Mouse (Mus musculus) bone marrow, adult 2 months (tissue): Measurements from ENCODE around the gene Tmem234. TPM values are rescaled to one million over a fixed set of nuclear protein-coding genes. Genes with fewer than 3 reads are reported as not detected.

Experiments
- H3K27ac ChIP-seq: fragments of 200-500 bp; 2 replicates; pipeline ENCODE4 v1.5.1; 2012; ENCODE audit warnings: low read depth, mild to moderate bottlenecking, control low read depth, inconsistent platforms, low read length; ENCODE audit not compliant: control insufficient read depth, poor library complexity, insufficient read depth
- H3K4me1 ChIP-seq: fragments of 200-500 bp; 2 replicates; pipeline ENCODE4 v1.6.1; 2011; ENCODE audit warnings: low read length; ENCODE audit not compliant: control insufficient read depth, insufficient read depth
- H3K4me3 ChIP-seq: fragments of 200-500 bp; replicated peaks from 2 replicates; pipeline ENCODE3; 2011; ENCODE audit warnings: mild to moderate bottlenecking, low read depth, low read length, control low read depth; ENCODE audit not compliant: control insufficient read depth
- CTCF ChIP-seq: fragments of 200-500 bp; IDR thresholded peaks from 2 replicates; pipeline ENCODE4 v1.5.1; 2011; ENCODE audit warnings: low read length, control low read depth; ENCODE audit not compliant: control insufficient read depth, insufficient read depth
- POLR2A ChIP-seq: fragments of 200-500 bp; IDR thresholded peaks from 2 replicates; pipeline ENCODE4 v1.6.1; 2011; ENCODE audit warnings: low read depth, mild to moderate bottlenecking, control low read depth, low read length, borderline replicate concordance; ENCODE audit not compliant: control insufficient read depth
- WGBS: fragments of 180-500 bp; shearing (Covaris S2); methylation state at CpG from one replicate; pipeline ENCODE4 v1.1.7; 2018; 5-methylcytosine and 5-hydroxymethylcytosine counted together
- polyA plus RNA-seq: library from polyadenylated mRNA; stranded (reverse); fragments of >200 nt; gene quantifications from 2 replicates; pipeline ENCODE4 v1.2.4, GENCODE M21; 2011; ENCODE audit warnings: low replicate concordance; ENCODE audit not compliant: missing spikeins, insufficient read depth, insufficient read length

Tmem234 gene
- polyA plus RNA-seq, 1 experiment, result 118 TPM

GRCm38 (mm10) chr4:129586943-129587342 lies 13.5 kb upstream of the Tmem234 start:
- Histone ChIP-seq H3K27ac (no peak overlapping the region), H3K4me1 (peaks cover 2% of the 10 kb centered on the region; the same call in 1 of the 2 replicates), H3K4me3 (no peak overlapping the region)
- 76% methylated on average over 1 of the region's 1 CpGs for WGBS
- TF ChIP-seq POLR2A, result no peak
- no peak for TF ChIP-seq CTCF

- Histone ChIP-seq H3K4me3 (no peak overlapping the region), H3K4me1 (peaks cover 2% of the 10 kb centered on the region; the same call in 1 of the 2 replicates), H3K27ac (peak overlapping the region; percentile 5; the same call in 1 of the 2 replicates)
- 43% methylated on average over 4 of the region's 4 CpGs for WGBS
- TF ChIP-seq CTCF, result no peak
- no peak for TF ChIP-seq POLR2A
Measured at GRCm38 (mm10) chr4:129588865-129589264, 11.6 kb upstream of the Tmem234 start.

- H3K27ac ChIP-seq, result no peak overlapping the region
- WGBS, result 36% methylated on average over 7 of the region's 7 CpGs
Measured at GRCm38 (mm10) chr4:129608426-129609025, 8.1 kb downstream of the Tmem234 start.

GRCm38 (mm10) chr4:129609139-129609631 lies 8.7 kb downstream of the Tmem234 start:
- Histone ChIP-seq H3K27ac (no peak overlapping the region; the same call in 1 of the 2 replicates), H3K4me1 (no peaks in the 10 kb centered on the region), H3K4me3 (no peak overlapping the region)
- TF ChIP-seq POLR2A, result no peak
- no peak for TF ChIP-seq CTCF
- WGBS, result 74% methylated on average over 12 of the region's 12 CpGs

More at GRCm38 (mm10) chr4:129608426-129609025, 8.1 kb downstream of the Tmem234 start:
- Histone ChIP-seq H3K4me1 (no peaks in the 10 kb centered on the region), H3K4me3 (no peak overlapping the region)
- TF ChIP-seq CTCF (peak; percentile 98), POLR2A (no peak)

- WGBS, result 87% methylated on average over 4 of the region's 4 CpGs
- Histone ChIP-seq H3K4me1 (no peaks in the 10 kb centered on the region), H3K27ac (no peak overlapping the region), H3K4me3 (no peak overlapping the region)
- TF ChIP-seq CTCF (no peak), POLR2A (no peak)
Measured at GRCm38 (mm10) chr4:129610026-129610425, 9.6 kb downstream of the Tmem234 start.

GRCm38 (mm10) chr4:129610472-129610871 lies 10.0 kb downstream of the Tmem234 start:
- 72% methylated on average over 4 of the region's 4 CpGs for WGBS
- TF ChIP-seq CTCF, result no peak
- no peak for TF ChIP-seq POLR2A
- Histone ChIP-seq H3K27ac (no peak overlapping the region), H3K4me1 (no peaks in the 10 kb centered on the region), H3K4me3 (no peak overlapping the region)

GRCm38 (mm10) chr4:129614093-129614492 lies 13.6 kb downstream of the Tmem234 start, which contains the start of gene Dcdc2b:
TSS of gene Dcdc2b (minus strand) at chr4:129614257.
- no peak within 1 kb of the TSS for H3K4me3 ChIP-seq
- TF ChIP-seq POLR2A (no peak), CTCF (no peak)
- no peaks in the 10 kb centered on the region for H3K4me1 ChIP-seq
- 85% methylated on average over 6 of the region's 6 CpGs for WGBS
- H3K27ac ChIP-seq, result no peak within 1 kb of the TSS

GRCm38 (mm10) chr4:129615801-129616290 lies 15.4 kb downstream of the Tmem234 start:
- no peak overlapping the region for H3K4me3 ChIP-seq
- TF ChIP-seq POLR2A (no peak), CTCF (no peak)
- 88% methylated on average over 9 of the region's 9 CpGs for WGBS
- peaks cover 1% of the 10 kb centered on the region; the same call in 1 of the 2 replicates for H3K4me1 ChIP-seq
- no peak overlapping the region for H3K27ac ChIP-seq

GRCm38 (mm10) chr4:129616631-129617030 lies 16.2 kb downstream of the Tmem234 start:
- H3K4me3 ChIP-seq, result no peak overlapping the region
- TF ChIP-seq CTCF, result no peak
- no peak for TF ChIP-seq POLR2A
- WGBS, result 95% methylated on average over 3 of the region's 3 CpGs
- H3K4me1 ChIP-seq, result peaks cover 1% of the 10 kb centered on the region; the same call in 1 of the 2 replicates
- H3K27ac ChIP-seq, result no peak overlapping the region
